In the genomic region with DNA sequence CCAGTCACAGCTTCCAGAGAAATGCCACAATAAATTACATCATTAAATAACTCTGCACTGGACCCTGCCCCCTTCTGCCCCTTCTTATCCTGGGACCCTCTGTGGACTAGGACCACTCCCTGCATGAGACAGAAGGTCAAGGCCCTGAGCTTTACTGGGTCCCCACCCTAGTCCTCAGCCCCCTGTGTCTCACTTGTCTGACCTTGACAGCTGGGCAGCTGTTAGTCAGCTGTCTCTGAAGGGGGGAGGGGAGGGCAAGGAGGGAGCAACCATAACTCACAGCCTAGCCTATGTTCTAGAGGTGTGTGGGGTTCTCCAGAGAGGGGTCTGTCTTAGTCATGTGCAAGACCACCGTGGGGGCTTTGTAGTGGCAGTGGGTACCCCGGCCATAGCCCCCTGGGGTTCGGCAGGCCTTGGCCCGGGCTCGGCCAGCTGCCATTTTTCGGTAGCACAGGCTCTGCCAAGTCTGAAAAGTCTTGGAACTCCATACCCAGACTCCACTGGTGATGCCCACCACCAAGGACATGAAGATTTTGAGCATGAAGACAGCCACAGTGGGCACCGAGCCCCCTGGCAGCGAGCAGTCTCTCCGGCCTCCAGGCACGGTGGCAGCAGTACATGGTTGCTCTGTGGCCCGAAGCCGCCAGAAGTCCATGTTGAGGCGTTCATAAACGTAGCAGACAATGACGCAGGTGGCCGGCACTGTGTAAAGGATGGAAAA, we compare ENCODE assay signal across 12 mouse cellular contexts. TPM values are rescaled to one million over a fixed set of nuclear protein-coding genes. Genes with fewer than 3 reads are reported as not detected.
A peak's percentile ranks its signal among the peaks of the same experiment; 100 is the strongest.
DNase-seq lines count a peak whose midpoint lies in the region; ATAC-seq lines count a peak whose summit lies in the region.
"Had no signal": no experiment of that assay in that cellular context is flagged by ENCODE, and none has a peak within 500 bp of the region (broad histone marks: within the 10 kb centered on the region; RNA-seq: fewer than 3 reads in every experiment).

No protein-coding gene starts in this region.

- 0 out of 2 replicates have a peak, but pooled peaks cover 7% of the 10 kb centered on the region for H3K27me3 ChIP-seq in forebrain, embryonic 14.5 days (replicated peaks; ENCODE audit: control insufficient read depth, insufficient read depth, low read length)
- peaks cover 8% of the 10 kb centered on the region for H3K27me3 ChIP-seq in midbrain, embryonic 11.5 days (ENCODE audit: control insufficient read depth, insufficient read depth, low read length)

- intact Hi-C loops in heart, postnatal 14 days (cut with DNase I): no loop called here

- peaks cover 36% of the 10 kb centered on the region for H3K36me3 ChIP-seq in forebrain, embryonic 14.5 days (ENCODE audit: control insufficient read depth, insufficient read depth, low read length)
- peaks cover 8% of the 10 kb centered on the region for H3K36me3 ChIP-seq in midbrain, embryonic 11.5 days (ENCODE audit: control insufficient read depth, insufficient read depth, low read length)

- H3K9ac ChIP-seq in forebrain, embryonic 14.5 days (ENCODE audit: low read length): peak overlapping the region; percentile 74
- peak overlapping the region; percentile 39 for H3K9ac ChIP-seq in midbrain, embryonic 11.5 days (ENCODE audit: low read length)

- peak; percentile 91 for DNase-seq in heart, adult 11 months
- DNase-seq in heart, postnatal 14 days: no peak
- peak; percentile 60 for DNase-seq in ES-CJ7 (ENCODE audit: low read depth, low spot score)
- DNase-seq in forebrain, embryonic 14.5 days (ENCODE audit: low spot score): no peak
- no peak for DNase-seq in midbrain, embryonic 11.5 days (ENCODE audit: low spot score, missing footprints)
- DNase-seq in urinary bladder, postnatal 36 days (ENCODE audit: low spot score in 2 of 2): no peak
- no peak for DNase-seq in adipocyte (ENCODE audit: low spot score)
- no peak for DNase-seq in layer of hippocampus, adult 9-10 months (ENCODE audit: low spot score)
- DNase-seq: cerebellum, postnatal 36 days; lung, postnatal 4 days had no signal

- WGBS in forebrain, embryonic 14.5 days: 57% methylated on average over 16 of the region's 16 CpGs
- WGBS in midbrain, embryonic 11.5 days: 80% methylated on average over 16 of the region's 16 CpGs

- no peaks in the 10 kb centered on the region for H3K9me3 ChIP-seq in forebrain, embryonic 14.5 days (replicated peaks; ENCODE audit: control insufficient read depth, low read length)
- H3K9me3 ChIP-seq in midbrain, embryonic 11.5 days (ENCODE audit: control insufficient read depth, low read length): no peaks in the 10 kb centered on the region

- H3K4me3 ChIP-seq in forebrain, embryonic 14.5 days (ENCODE audit: low read depth, low read length): peak overlapping the region; percentile 61
- peak overlapping the region; percentile 64 for H3K4me3 ChIP-seq in midbrain, embryonic 11.5 days (ENCODE audit: low read depth, low read length)

- ATAC-seq in forebrain, embryonic 14.5 days: no peak
- no peak for ATAC-seq in midbrain, embryonic 11.5 days (ENCODE audit: low FRiP score)
- ATAC-seq: activated CD4-positive, CD25-positive, alpha-beta regulatory T cell, adult 4 months had no signal

- H3K4me2 ChIP-seq in forebrain, embryonic 14.5 days (ENCODE audit: low read length): peak overlapping the region; percentile 97
- peak overlapping the region; percentile 99 for H3K4me2 ChIP-seq in midbrain, embryonic 11.5 days

- H3K4me1 ChIP-seq in forebrain, embryonic 14.5 days (ENCODE audit: control insufficient read depth, insufficient read depth, low read length): peaks cover 12% of the 10 kb centered on the region
- peaks cover 49% of the 10 kb centered on the region for H3K4me1 ChIP-seq in midbrain, embryonic 11.5 days (ENCODE audit: control insufficient read depth, insufficient read depth, low read length)

- H3K27ac ChIP-seq in forebrain, embryonic 14.5 days (ENCODE audit: low read depth, low read length): no peak overlapping the region
- no peak overlapping the region for H3K27ac ChIP-seq in midbrain, embryonic 11.5 days (ENCODE audit: low read depth, low read length)
- H3K27ac ChIP-seq: stomach, postnatal 0 days had no signal

RNA-seq across cellular contexts. Expression of a gene that starts 1.9 kb away (rescaled TPM):
- under 1 TPM; 0.29 to 0.55 TPM for total RNA-seq in heart, postnatal 14 days (2021)
- polyA plus RNA-seq in forebrain, embryonic 14.5 days (2014; fragmentation: Nextera tagmentation; extraction: Ambion mirVana): 11.4 and 12.4 TPM in 2 replicates
- polyA plus RNA-seq in midbrain, embryonic 11.5 days (2014; fragmentation: Nextera tagmentation; extraction: Ambion mirVana): 7.6 and 9.9 TPM in 2 replicates
- polyA plus RNA-seq: activated CD4-positive, CD25-positive, alpha-beta regulatory T cell, adult 4 months had no signal

Comparison
In these comparisons a context has a peak if more than half of its experiments do, and no peak if none do; other contexts are left out.
1. DNase-seq: peak in heart, adult 11 months (single experiment) and ES-CJ7 (single experiment); none in heart, postnatal 14 days (0 of 2), forebrain, embryonic 14.5 days (single experiment), midbrain, embryonic 11.5 days (single experiment), urinary bladder, postnatal 36 days (0 of 2), adipocyte (single experiment) and layer of hippocampus, adult 9-10 months (single experiment).